Mouse (Mus musculus): ENCODE measurements around the gene Ccdc169. TPM values are rescaled to one million over a fixed set of nuclear protein-coding genes. Genes with fewer than 3 reads are reported as not detected.
A peak's percentile ranks its signal among the peaks of the same experiment; 100 is the strongest.

Gene Ccdc169
- polyA plus RNA-seq, 1 experiment from 2014 or later: 0.20 TPM

DNA sequence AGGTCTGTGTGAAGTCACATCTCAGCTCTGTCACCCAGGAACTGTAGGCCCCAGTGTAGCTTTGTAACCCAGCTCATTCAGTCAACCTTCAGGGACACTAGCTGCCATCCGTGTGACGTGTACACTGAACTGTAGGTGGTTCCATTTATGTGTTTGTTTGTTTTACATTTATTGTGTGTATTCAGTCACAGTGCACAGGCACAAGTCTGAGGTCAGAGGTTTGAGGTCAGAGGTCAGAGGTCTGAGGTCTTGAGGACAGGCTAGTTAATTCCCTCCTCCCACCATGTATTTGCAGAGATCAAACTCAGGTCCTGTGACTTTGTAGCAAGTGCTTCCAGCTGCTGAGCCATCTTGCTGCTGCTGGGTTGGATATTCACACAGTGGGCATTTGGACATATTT lies 4.3 kb downstream of the Ccdc169 start:
- 83% methylated on average over 2 of the region's 2 CpGs for WGBS
- H3K9me3 ChIP-seq (replicated peaks; ENCODE audit: low read length): no peaks in the 10 kb centered on the region
- no peak overlapping the region for H3K9ac ChIP-seq (ENCODE audit: low read depth, low read length)
- ATAC-seq (replicated peaks; ENCODE audit: low FRiP score, low read depth): no peak
- no peak overlapping the region for H3K27ac ChIP-seq
- no peak for TF ChIP-seq CTCF (IDR thresholded peaks at IDR 0.05; ENCODE audit: low read depth)
- H3K4me3 ChIP-seq (replicated peaks; ENCODE audit: low read depth, low read length): no peak overlapping the region
- peaks cover 2% of the 10 kb centered on the region for H3K36me3 ChIP-seq (ENCODE audit: insufficient read depth, low read length)
- H3K4me1 ChIP-seq (replicated peaks; ENCODE audit: insufficient read depth, low read length): no peaks in the 10 kb centered on the region
- no peak overlapping the region for H3K4me2 ChIP-seq (ENCODE audit: low read length)
- no peak for DNase-seq (ENCODE audit: low spot score)
- H3K27me3 ChIP-seq (ENCODE audit: insufficient read depth, low read length): no peaks in the 10 kb centered on the region

- H3K4me2 ChIP-seq (ENCODE audit: low read length): no peak overlapping the region
- no peaks in the 10 kb centered on the region for H3K4me1 ChIP-seq (replicated peaks; ENCODE audit: insufficient read depth, low read length)
- no peaks in the 10 kb centered on the region for H3K27me3 ChIP-seq (ENCODE audit: insufficient read depth, low read length)
- DNase-seq (ENCODE audit: low spot score) (no peak), ATAC-seq (replicated peaks; ENCODE audit: low FRiP score, low read depth) (no peak)
- no peak for TF ChIP-seq CTCF (IDR thresholded peaks at IDR 0.05; ENCODE audit: low read depth)
- no peak overlapping the region for H3K27ac ChIP-seq
- H3K9ac ChIP-seq (ENCODE audit: low read depth, low read length): no peak overlapping the region
- H3K9me3 ChIP-seq (replicated peaks; ENCODE audit: low read length): no peaks in the 10 kb centered on the region
- no peaks in the 10 kb centered on the region for H3K36me3 ChIP-seq (ENCODE audit: insufficient read depth, low read length)
- WGBS: 88% methylated on average over 4 of the region's 4 CpGs
- no peak overlapping the region for H3K4me3 ChIP-seq (replicated peaks; ENCODE audit: low read depth, low read length)
These were observed 7.8 kb downstream of the Ccdc169 start for GRCm38 (mm10) chr3:55144916-55145315.

- Histone ChIP-seq H3K36me3 (ENCODE audit: insufficient read depth, low read length) (no peaks in the 10 kb centered on the region), H3K9ac (ENCODE audit: low read depth, low read length) (no peak overlapping the region), H3K27me3 (ENCODE audit: insufficient read depth, low read length) (no peaks in the 10 kb centered on the region), H3K27ac (no peak overlapping the region), H3K4me2 (ENCODE audit: low read length) (no peak overlapping the region), H3K4me3 (replicated peaks; ENCODE audit: low read depth, low read length) (no peak overlapping the region), H3K4me1 (replicated peaks; ENCODE audit: insufficient read depth, low read length) (no peaks in the 10 kb centered on the region), H3K9me3 (replicated peaks; ENCODE audit: low read length) (no peaks in the 10 kb centered on the region)
- no peak for DNase-seq (ENCODE audit: low spot score)
- no peak for ATAC-seq (replicated peaks; ENCODE audit: low FRiP score, low read depth)
- WGBS: 78% methylated on average over 6 of the region's 6 CpGs
- TF ChIP-seq CTCF (IDR thresholded peaks at IDR 0.05; ENCODE audit: low read depth): no peak
These were observed 9.3 kb downstream of the Ccdc169 start for GRCm38 (mm10) chr3:55146441-55146840.

DNA sequence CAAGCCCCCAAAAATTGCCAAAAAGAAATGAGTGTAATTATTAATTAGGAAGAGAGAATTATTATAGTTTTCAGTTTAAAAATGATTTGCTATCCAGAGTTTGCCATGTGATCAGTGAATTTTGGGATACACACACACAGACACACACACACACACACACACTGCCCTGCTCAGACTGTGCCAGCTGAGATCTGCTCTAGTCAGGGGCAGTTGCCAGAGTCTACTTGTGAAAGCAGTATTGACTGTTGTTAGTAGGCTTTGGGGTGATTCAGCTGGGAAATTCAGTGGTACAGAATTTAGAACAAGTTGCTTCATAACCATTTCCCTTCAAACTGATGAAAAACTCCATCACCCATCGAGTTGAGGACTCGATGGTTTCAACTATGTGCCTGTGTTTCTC lies 10.0 kb downstream of the Ccdc169 start:
- no peak for DNase-seq (ENCODE audit: low spot score)
- ATAC-seq (replicated peaks; ENCODE audit: low FRiP score, low read depth): no peak
- no peaks in the 10 kb centered on the region for H3K36me3 ChIP-seq (ENCODE audit: insufficient read depth, low read length)
- H3K4me3 ChIP-seq (replicated peaks; ENCODE audit: low read depth, low read length): no peak overlapping the region
- H3K27me3 ChIP-seq (ENCODE audit: insufficient read depth, low read length): no peaks in the 10 kb centered on the region
- 77% methylated on average over 2 of the region's 2 CpGs for WGBS
- TF ChIP-seq CTCF (IDR thresholded peaks at IDR 0.05; ENCODE audit: low read depth): no peak
- no peak overlapping the region for H3K4me2 ChIP-seq (ENCODE audit: low read length)
- H3K9me3 ChIP-seq (replicated peaks; ENCODE audit: low read length): no peaks in the 10 kb centered on the region
- no peak overlapping the region for H3K27ac ChIP-seq
- H3K9ac ChIP-seq (ENCODE audit: low read depth, low read length): no peak overlapping the region
- H3K4me1 ChIP-seq (replicated peaks; ENCODE audit: insufficient read depth, low read length): no peaks in the 10 kb centered on the region

GRCm38 (mm10) chr3:55148091-55148490 lies 11.0 kb downstream of the Ccdc169 start:
- no peak overlapping the region for H3K9ac ChIP-seq (ENCODE audit: low read depth, low read length)
- DNase-seq (ENCODE audit: low spot score): peak; percentile 39

DNA sequence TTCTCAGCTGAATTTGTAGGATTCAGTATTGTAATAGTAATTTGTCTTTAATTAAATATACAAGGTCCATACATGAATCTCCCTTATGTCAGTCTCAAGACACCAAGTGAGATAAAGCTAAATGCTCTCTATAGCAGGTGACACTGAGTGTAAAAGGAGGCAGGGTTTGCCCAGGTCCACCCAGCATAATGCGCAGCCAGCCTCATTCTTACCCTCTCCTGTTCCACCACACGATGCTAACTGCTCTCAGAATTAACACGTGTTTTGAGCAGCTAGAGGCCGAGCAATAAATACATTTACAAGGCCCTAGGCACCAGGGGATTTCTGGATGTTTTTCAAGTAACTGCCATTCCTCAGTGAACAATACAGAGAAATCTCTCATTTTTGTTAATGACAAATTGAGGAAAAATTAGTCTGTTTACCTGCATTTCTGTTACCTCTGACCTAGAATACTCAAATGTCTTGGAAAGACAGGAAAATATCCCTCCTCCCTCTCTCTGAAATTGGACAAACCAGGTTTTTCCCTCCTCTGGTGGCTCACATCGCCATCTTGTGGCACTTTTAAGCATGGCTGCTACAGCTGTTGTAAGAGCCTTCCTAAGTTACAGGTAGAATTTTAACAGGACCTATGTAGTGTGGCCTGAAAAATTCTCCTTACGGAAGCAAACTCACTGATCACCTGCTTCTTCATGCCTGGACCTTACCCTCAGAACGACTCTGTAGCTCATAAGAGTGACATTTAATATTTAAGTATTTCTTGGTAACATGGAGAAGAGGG lies 14.7 kb downstream of the Ccdc169 start:
- H3K4me1 ChIP-seq (replicated peaks; ENCODE audit: insufficient read depth, low read length): no peaks in the 10 kb centered on the region
- H3K27me3 ChIP-seq (ENCODE audit: insufficient read depth, low read length): no peaks in the 10 kb centered on the region
- DNase-seq (ENCODE audit: low spot score) (peak; percentile 71), ATAC-seq (replicated peaks; ENCODE audit: low FRiP score, low read depth) (peak; percentile 65)
- H3K36me3 ChIP-seq (ENCODE audit: insufficient read depth, low read length): no peaks in the 10 kb centered on the region
- no peak overlapping the region for H3K4me3 ChIP-seq (replicated peaks; ENCODE audit: low read depth, low read length)
- no peak overlapping the region for H3K9ac ChIP-seq (ENCODE audit: low read depth, low read length)
- H3K27ac ChIP-seq: no peak overlapping the region
- H3K9me3 ChIP-seq (replicated peaks; ENCODE audit: low read length): no peaks in the 10 kb centered on the region
- peak; percentile 86 for TF ChIP-seq CTCF (IDR thresholded peaks at IDR 0.05; ENCODE audit: low read depth)
- no peak overlapping the region for H3K4me2 ChIP-seq (ENCODE audit: low read length)
- WGBS: 37% methylated on average over 7 of the region's 7 CpGs

More at GRCm38 (mm10) chr3:55148091-55148490, 11.0 kb downstream of the Ccdc169 start:
- no peak for ATAC-seq (replicated peaks; ENCODE audit: low FRiP score, low read depth)
- Histone ChIP-seq H3K4me1 (replicated peaks; ENCODE audit: insufficient read depth, low read length) (no peaks in the 10 kb centered on the region), H3K27ac (no peak overlapping the region), H3K27me3 (ENCODE audit: insufficient read depth, low read length) (no peaks in the 10 kb centered on the region), H3K9me3 (replicated peaks; ENCODE audit: low read length) (no peaks in the 10 kb centered on the region), H3K36me3 (ENCODE audit: insufficient read depth, low read length) (no peaks in the 10 kb centered on the region), H3K4me3 (replicated peaks; ENCODE audit: low read depth, low read length) (no peak overlapping the region), H3K4me2 (ENCODE audit: low read length) (no peak overlapping the region)
- no peak for TF ChIP-seq CTCF (IDR thresholded peaks at IDR 0.05; ENCODE audit: low read depth)
- 20% methylated on average over 3 of the region's 3 CpGs for WGBS

All from kidney, postnatal 0 days (tissue).